Mouse (Mus musculus) small intestine, adult 2 months (tissue): Measurements from ENCODE around the gene C3. TPM values are rescaled to one million over a fixed set of nuclear protein-coding genes. Genes with fewer than 3 reads are reported as not detected.

Experiments used
- H3K27ac ChIP-seq: fragments of 200-500 bp; 2 replicates; pipeline ENCODE4 v1.5.1; 2012; ENCODE audit warnings: low read depth, low read length, control low read depth, inconsistent platforms; ENCODE audit not compliant: insufficient read depth
- H3K27me3 ChIP-seq: fragments of 200-500 bp; 2 replicates; pipeline ENCODE4 v1.6.1; 2012; ENCODE audit warnings: mild to moderate bottlenecking, moderate library complexity, low read length, inconsistent platforms; ENCODE audit not compliant: control insufficient read depth, insufficient read depth
- H3K36me3 ChIP-seq: fragments of 200-500 bp; 2 replicates; pipeline ENCODE4 v1.6.1; 2012; ENCODE audit warnings: mild to moderate bottlenecking, low read length, control low read depth, inconsistent platforms; ENCODE audit not compliant: control insufficient read depth, insufficient read depth
- H3K4me1 ChIP-seq: fragments of 200-500 bp; 2 replicates; pipeline ENCODE4 v1.6.1; 2012; ENCODE audit warnings: low read length, inconsistent platforms, mixed read lengths; ENCODE audit not compliant: control insufficient read depth, insufficient read depth, insufficient read length
- H3K4me3 ChIP-seq: fragments of 200-500 bp; 2 replicates; pipeline ENCODE4 v1.5.1; 2012; ENCODE audit warnings: low read depth, mild to moderate bottlenecking, control low read depth, inconsistent platforms, low read length, moderate library complexity
- CTCF ChIP-seq: fragments of 200-500 bp; IDR thresholded peaks from 2 replicates; pipeline ENCODE4 v1.5.1; 2012; ENCODE audit warnings: low read depth, mild to moderate bottlenecking, control low read depth, inconsistent platforms, low read length, moderate library complexity, mixed read lengths; ENCODE audit not compliant: insufficient replicate concordance, insufficient read length; ENCODE audit errors: extremely low read depth
- POLR2A ChIP-seq: fragments of 200-500 bp; IDR thresholded peaks from 2 replicates; pipeline ENCODE4 v1.6.1; 2012; ENCODE audit warnings: low read depth, mild to moderate bottlenecking, control low read depth, inconsistent platforms, low read length, moderate library complexity
- WGBS: fragments of 180-500 bp; shearing (Covaris S2); methylation state at CpG from one replicate; pipeline ENCODE4 v1.1.7; 2018; 5-methylcytosine and 5-hydroxymethylcytosine counted together
- polyA plus RNA-seq: library from polyadenylated mRNA; depleted of rRNA; stranded (reverse); fragments of >200 nt; gene quantifications from 2 replicates; pipeline ENCODE4 v1.2.3, GENCODE M21; 2012

C3 gene
- polyA plus RNA-seq, 1 experiment: 17.9 TPM

DNA sequence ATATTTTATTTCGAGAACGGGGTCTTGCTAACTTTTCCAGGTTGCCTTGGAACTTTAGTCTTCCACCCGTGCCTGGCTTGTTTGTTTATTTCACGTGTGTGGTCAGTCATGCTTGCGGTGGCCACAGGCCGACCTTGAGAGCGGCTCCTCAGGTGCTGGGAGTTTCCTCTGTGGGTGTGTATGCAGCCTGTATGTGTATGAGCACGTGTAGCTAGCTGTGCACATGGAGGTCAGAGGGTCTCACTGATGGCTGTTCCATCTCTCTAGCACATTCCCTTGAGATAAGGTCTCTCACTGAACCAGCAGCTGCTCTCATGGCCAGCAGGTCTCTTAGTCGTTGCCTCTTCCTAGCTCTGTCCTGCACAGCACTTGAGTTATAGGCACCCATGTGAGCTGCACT lies 32.4 kb upstream of the C3 start:
- WGBS: 90% methylated on average over 9 of the region's 9 CpGs
- Histone ChIP-seq H3K4me1 (peaks cover 14% of the 10 kb centered on the region), H3K36me3 (peaks cover 60% of the 10 kb centered on the region), H3K27me3 (no peaks in the 10 kb centered on the region), H3K27ac (no peak overlapping the region), H3K4me3 (no peak overlapping the region)
- TF ChIP-seq POLR2A (no peak), CTCF (no peak)

DNA sequence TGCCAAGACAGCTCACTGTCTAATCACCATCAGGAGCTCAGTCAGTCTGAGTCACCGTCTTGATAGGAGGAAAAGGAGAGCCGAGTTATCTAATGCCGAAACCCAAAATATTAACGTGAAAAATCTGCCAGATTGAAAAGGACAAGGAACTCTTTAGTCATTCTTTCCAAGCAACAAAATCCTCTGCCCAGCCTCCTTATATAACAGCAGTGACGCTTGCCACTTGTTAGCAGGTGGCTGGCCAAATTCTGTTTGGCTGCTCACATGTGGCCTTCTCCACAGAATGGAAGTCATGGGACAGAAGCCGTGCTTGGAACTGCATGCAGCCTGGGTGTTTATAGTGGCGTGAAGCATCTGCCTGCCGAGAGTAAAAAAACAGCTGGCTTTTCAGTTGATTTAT lies 31.8 kb upstream of the C3 start:
- Histone ChIP-seq H3K4me3 (no peak overlapping the region), H3K27me3 (no peaks in the 10 kb centered on the region), H3K36me3 (peaks cover 66% of the 10 kb centered on the region), H3K4me1 (peaks cover 9% of the 10 kb centered on the region), H3K27ac (no peak overlapping the region)
- 84% methylated on average over 8 of the region's 8 CpGs for WGBS
- no peak for TF ChIP-seq CTCF
- TF ChIP-seq POLR2A: no peak

DNA sequence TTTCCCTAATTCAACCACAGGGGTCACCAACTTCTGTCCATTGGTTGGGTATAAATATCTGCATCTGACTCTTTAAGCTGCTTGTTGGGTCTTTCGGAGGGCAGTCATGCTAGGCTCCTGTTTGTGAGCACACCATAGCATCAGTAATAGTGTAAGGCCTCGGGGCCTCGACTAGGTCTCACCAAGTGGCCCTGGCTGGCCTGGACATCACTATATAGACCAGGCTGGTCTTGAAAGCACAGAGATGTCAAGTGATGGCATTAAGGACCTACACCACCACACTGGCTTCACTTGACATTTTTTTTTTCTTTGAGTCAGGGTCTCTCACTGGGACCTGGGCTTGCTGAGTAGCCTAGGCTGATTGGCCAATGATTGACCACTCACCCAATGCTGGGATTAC lies 30.3 kb upstream of the C3 start:
- no peaks in the 10 kb centered on the region for H3K4me1 ChIP-seq
- no peaks in the 10 kb centered on the region for H3K27me3 ChIP-seq
- no peak overlapping the region for H3K27ac ChIP-seq
- peaks cover 77% of the 10 kb centered on the region for H3K36me3 ChIP-seq
- no peak for TF ChIP-seq POLR2A
- 93% methylated on average over 3 of the region's 3 CpGs for WGBS
- H3K4me3 ChIP-seq: no peak overlapping the region

DNA sequence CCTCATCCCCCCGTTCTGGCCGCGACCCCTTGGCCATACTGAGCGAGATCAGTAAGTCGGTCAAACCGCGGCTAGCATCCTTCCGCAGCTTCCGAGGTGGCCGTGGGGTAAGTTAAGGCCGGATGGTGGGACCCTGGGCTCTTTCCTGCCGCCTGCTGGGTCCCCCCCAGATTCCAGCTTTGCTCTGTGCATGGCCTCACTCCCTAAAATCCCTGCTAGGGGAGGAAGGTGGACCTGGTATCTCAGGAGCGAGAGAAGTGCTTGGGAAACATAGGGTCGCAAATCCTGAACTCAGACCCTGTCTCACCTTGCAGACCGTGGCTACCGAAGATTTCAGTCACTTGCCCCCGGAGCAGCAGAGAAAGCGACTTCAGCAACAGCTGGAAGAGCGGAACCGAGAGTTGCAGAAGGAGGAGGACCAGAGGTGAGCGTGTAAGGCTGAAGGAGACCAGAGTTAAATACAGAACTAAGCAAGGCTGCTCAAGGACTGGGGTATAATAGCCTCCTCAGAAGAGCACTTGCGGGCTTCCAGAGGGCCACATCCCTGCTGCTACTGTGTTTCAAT lies 29.1 kb upstream of the C3 start:
- Histone ChIP-seq H3K27ac (no peak overlapping the region), H3K36me3 (peaks cover 66% of the 10 kb centered on the region), H3K27me3 (no peaks in the 10 kb centered on the region), H3K4me3 (no peak overlapping the region), H3K4me1 (no peaks in the 10 kb centered on the region)
- WGBS: 96% methylated on average over 22 of the region's 22 CpGs
- TF ChIP-seq POLR2A: no peak
- TF ChIP-seq CTCF: no peak

DNA sequence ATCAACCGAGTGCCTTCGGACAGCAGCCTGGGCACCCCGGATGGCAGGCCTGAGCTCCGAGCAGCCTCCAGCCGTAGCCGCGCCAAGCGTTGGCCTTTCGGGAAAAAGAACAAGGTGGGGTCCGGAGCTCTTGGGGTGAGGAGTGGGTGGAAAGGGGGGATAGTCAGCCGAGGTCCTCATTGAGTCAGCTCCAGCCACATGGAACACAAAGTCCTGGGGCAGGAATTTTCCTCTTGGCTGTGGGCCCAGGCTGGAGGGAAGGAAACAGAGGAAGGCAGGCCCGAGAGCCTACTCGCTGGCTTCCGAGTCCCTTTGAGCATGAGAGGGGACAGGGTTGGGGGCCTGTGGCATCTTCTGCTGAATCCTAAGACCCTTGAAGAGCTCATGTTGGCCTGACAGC lies 27.4 kb upstream of the C3 start:
- H3K36me3 ChIP-seq: peaks cover 53% of the 10 kb centered on the region

DNA sequence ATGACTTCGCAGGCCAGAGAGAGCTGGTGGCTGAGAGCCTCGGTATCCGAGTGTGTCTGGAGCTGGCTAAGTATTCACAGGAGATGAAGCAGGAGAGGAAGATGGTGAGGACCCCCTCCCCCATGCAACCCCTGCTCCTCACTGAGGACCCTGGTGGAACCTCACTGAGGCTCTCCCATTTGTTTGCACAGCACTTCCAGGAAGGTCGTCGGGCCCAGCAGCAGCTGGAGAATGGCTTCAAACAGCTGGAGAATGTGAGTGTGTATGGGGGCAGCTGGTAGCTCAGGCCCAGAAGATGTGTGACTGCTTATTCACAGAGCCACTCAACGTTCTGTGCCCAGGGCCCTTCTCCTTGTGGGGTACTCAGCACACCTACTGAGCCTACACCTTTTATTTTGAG lies 25.4 kb upstream of the C3 start:
- TF ChIP-seq POLR2A (no peak), CTCF (no peak)
- Histone ChIP-seq H3K27me3 (no peaks in the 10 kb centered on the region), H3K36me3 (peaks cover 41% of the 10 kb centered on the region), H3K4me3 (no peak overlapping the region), H3K27ac (no peak overlapping the region), H3K4me1 (peaks cover 10% of the 10 kb centered on the region)
- 72% methylated on average over 6 of the region's 6 CpGs for WGBS

More for the DNA sequence above, 27.4 kb upstream of the C3 start:
- 82% methylated on average over 14 of the region's 14 CpGs for WGBS
- H3K4me1 ChIP-seq: peaks cover 4% of the 10 kb centered on the region
- TF ChIP-seq CTCF (no peak), POLR2A (no peak)
- no peak overlapping the region for H3K4me3 ChIP-seq
- H3K27me3 ChIP-seq: no peaks in the 10 kb centered on the region
- no peak overlapping the region for H3K27ac ChIP-seq

DNA sequence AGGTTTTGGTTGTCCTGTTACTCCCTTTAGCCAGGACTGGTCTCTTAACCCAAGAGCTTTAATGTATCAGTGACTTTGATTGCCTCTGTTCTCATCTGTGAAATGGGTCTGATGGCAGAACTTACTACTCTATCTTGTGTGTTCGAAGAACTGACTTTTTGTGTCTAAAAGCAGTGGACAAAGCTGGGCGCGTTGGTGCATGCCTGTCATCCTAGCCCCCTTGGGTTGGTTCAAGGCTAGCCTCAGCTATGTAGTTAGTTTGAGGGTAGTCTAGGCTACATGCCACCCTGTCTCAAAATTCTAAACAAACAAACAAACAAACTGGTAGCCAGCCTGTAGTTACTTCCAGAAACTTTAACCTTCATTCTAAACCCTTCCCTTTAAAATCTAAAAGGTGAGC lies 23.5 kb upstream of the C3 start:
- peaks cover 14% of the 10 kb centered on the region for H3K4me1 ChIP-seq
- TF ChIP-seq POLR2A (no peak), CTCF (no peak)
- H3K36me3 ChIP-seq: peaks cover 26% of the 10 kb centered on the region
- WGBS: 98% methylated on average over 3 of the region's 3 CpGs
- no peak overlapping the region for H3K27ac ChIP-seq
- no peaks in the 10 kb centered on the region for H3K27me3 ChIP-seq
- H3K4me3 ChIP-seq: no peak overlapping the region
